Mouse (Mus musculus): Measurements from ENCODE around the gene Slc12a9. TPM values are rescaled to one million over a fixed set of nuclear protein-coding genes. Genes with fewer than 3 reads are reported as not detected.

Gene Slc12a9
- polyA plus RNA-seq, 1 experiment from 2014 or later: 11.6 TPM

- peak overlapping the region; percentile 70 for H3K9ac ChIP-seq (ENCODE audit: low read length)
- H3K4me2 ChIP-seq (ENCODE audit: low read depth, low read length): peak overlapping the region; percentile 62
- H3K36me3 ChIP-seq (ENCODE audit: control insufficient read depth, insufficient read depth, low read length): no peaks in the 10 kb centered on the region
- WGBS: 1% methylated on average over 33 of the region's 33 CpGs
- no peaks in the 10 kb centered on the region for H3K27me3 ChIP-seq (ENCODE audit: control insufficient read depth, insufficient read depth, low read depth, low read length)
- ATAC-seq (ENCODE audit: low read depth): peak; percentile 44
- H3K9me3 ChIP-seq (ENCODE audit: control insufficient read depth, low read length): no peaks in the 10 kb centered on the region
- peak overlapping the region; percentile 99 for H3K27ac ChIP-seq (ENCODE audit: low read length)
- H3K4me3 ChIP-seq (ENCODE audit: low read length): peak overlapping the region; percentile 90
- H3K4me1 ChIP-seq (replicated peaks; ENCODE audit: control insufficient read depth, insufficient read depth, low read length): peaks cover 50% of the 10 kb centered on the region
Measured at GRCm38 (mm10) chr5:137348482-137349383, 15.3 kb upstream of the Slc12a9 start.

- no peaks in the 10 kb centered on the region for H3K27me3 ChIP-seq (ENCODE audit: control insufficient read depth, insufficient read depth, low read depth, low read length)
- H3K9ac ChIP-seq (ENCODE audit: low read length): peak overlapping the region; percentile 70
- H3K4me2 ChIP-seq (ENCODE audit: low read depth, low read length): peak overlapping the region; percentile 62
- no peaks in the 10 kb centered on the region for H3K9me3 ChIP-seq (ENCODE audit: control insufficient read depth, low read length)
- WGBS: 5% methylated on average over 7 of the region's 7 CpGs
- no peaks in the 10 kb centered on the region for H3K36me3 ChIP-seq (ENCODE audit: control insufficient read depth, insufficient read depth, low read length)
- peak overlapping the region; percentile 99 for H3K27ac ChIP-seq (ENCODE audit: low read length)
- no peak for ATAC-seq (ENCODE audit: low read depth)
- peaks cover 46% of the 10 kb centered on the region for H3K4me1 ChIP-seq (replicated peaks; ENCODE audit: control insufficient read depth, insufficient read depth, low read length)
- H3K4me3 ChIP-seq (ENCODE audit: low read length): peak overlapping the region; percentile 90; the same call in 1 of the 2 replicates
Measured at GRCm38 (mm10) chr5:137347856-137348255, 14.5 kb upstream of the Slc12a9 start.

- H3K27ac ChIP-seq (ENCODE audit: low read length): peak overlapping the region; percentile 87
Measured at GRCm38 (mm10) chr5:137346983-137347382, 13.6 kb upstream of the Slc12a9 start.

GRCm38 (mm10) chr5:137346388-137346787, 13.0 kb upstream of the Slc12a9 start:
- Histone ChIP-seq H3K9ac (ENCODE audit: low read length) (no peak overlapping the region), H3K36me3 (ENCODE audit: control insufficient read depth, insufficient read depth, low read length) (no peaks in the 10 kb centered on the region), H3K4me2 (ENCODE audit: low read depth, low read length) (peak overlapping the region; percentile 36; the same call in 1 of the 2 replicates), H3K9me3 (ENCODE audit: control insufficient read depth, low read length) (no peaks in the 10 kb centered on the region), H3K27me3 (ENCODE audit: control insufficient read depth, insufficient read depth, low read depth, low read length) (no peaks in the 10 kb centered on the region), H3K27ac (ENCODE audit: low read length) (peak overlapping the region; percentile 87), H3K4me1 (replicated peaks; ENCODE audit: control insufficient read depth, insufficient read depth, low read length) (peaks cover 37% of the 10 kb centered on the region), H3K4me3 (ENCODE audit: low read length) (no peak overlapping the region)
- no peak for ATAC-seq (ENCODE audit: low read depth)
- WGBS: 34% methylated on average over 1 of the region's 1 CpGs

More at GRCm38 (mm10) chr5:137346983-137347382, 13.6 kb upstream of the Slc12a9 start:
- no peak overlapping the region for H3K4me3 ChIP-seq (ENCODE audit: low read length)
- ATAC-seq (ENCODE audit: low read depth): no peak
- no peak overlapping the region for H3K9ac ChIP-seq (ENCODE audit: low read length)
- 59% methylated on average over 4 of the region's 4 CpGs for WGBS
- peaks cover 40% of the 10 kb centered on the region for H3K4me1 ChIP-seq (replicated peaks; ENCODE audit: control insufficient read depth, insufficient read depth, low read length)
- no peaks in the 10 kb centered on the region for H3K36me3 ChIP-seq (ENCODE audit: control insufficient read depth, insufficient read depth, low read length)
- no peak overlapping the region for H3K4me2 ChIP-seq (ENCODE audit: low read depth, low read length)
- H3K9me3 ChIP-seq (ENCODE audit: control insufficient read depth, low read length): no peaks in the 10 kb centered on the region
- no peaks in the 10 kb centered on the region for H3K27me3 ChIP-seq (ENCODE audit: control insufficient read depth, insufficient read depth, low read depth, low read length)

GRCm38 (mm10) chr5:137345821-137346220, 12.4 kb upstream of the Slc12a9 start:
- no peaks in the 10 kb centered on the region for H3K9me3 ChIP-seq (ENCODE audit: control insufficient read depth, low read length)
- peak overlapping the region; percentile 87 for H3K27ac ChIP-seq (ENCODE audit: low read length)
- H3K9ac ChIP-seq (ENCODE audit: low read length): 0 out of 2 replicates have a peak overlapping the region, but pooled peaks have one; percentile 5
- peak overlapping the region; percentile 36 for H3K4me2 ChIP-seq (ENCODE audit: low read depth, low read length)
- 7% methylated on average over 9 of the region's 9 CpGs for WGBS
- H3K4me3 ChIP-seq (ENCODE audit: low read length): peak overlapping the region; percentile 19; the same call in 1 of the 2 replicates
- no peaks in the 10 kb centered on the region for H3K27me3 ChIP-seq (ENCODE audit: control insufficient read depth, insufficient read depth, low read depth, low read length)
- no peaks in the 10 kb centered on the region for H3K36me3 ChIP-seq (ENCODE audit: control insufficient read depth, insufficient read depth, low read length)
- ATAC-seq (ENCODE audit: low read depth): peak; percentile 9; the same call in 1 of the 2 replicates
- peaks cover 37% of the 10 kb centered on the region for H3K4me1 ChIP-seq (replicated peaks; ENCODE audit: control insufficient read depth, insufficient read depth, low read length)

DNA sequence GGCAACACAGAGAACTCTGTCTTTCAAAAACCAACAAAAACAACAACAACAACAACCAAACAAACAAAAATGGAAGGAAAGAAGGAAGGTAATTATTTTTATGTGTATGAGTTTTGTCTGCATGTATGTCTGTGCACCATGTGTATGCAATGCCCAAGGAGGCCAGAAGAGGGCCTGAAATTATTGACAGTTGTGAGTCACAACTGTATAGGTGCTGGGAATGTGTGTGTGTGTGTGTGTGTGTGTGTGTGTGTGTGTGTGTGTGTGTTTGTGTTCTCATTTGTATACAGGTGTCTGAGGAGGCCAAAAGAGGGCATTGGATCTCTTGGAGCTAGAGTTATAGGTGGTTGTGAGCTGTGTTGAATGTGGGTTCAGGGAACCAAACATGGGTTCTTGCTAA, 10.5 kb upstream of the Slc12a9 start:
- Histone ChIP-seq H3K4me1 (replicated peaks; ENCODE audit: control insufficient read depth, insufficient read depth, low read length) (peaks cover 46% of the 10 kb centered on the region), H3K9ac (ENCODE audit: low read length) (no peak overlapping the region), H3K9me3 (ENCODE audit: control insufficient read depth, low read length) (no peaks in the 10 kb centered on the region), H3K27me3 (ENCODE audit: control insufficient read depth, insufficient read depth, low read depth, low read length) (no peaks in the 10 kb centered on the region), H3K27ac (ENCODE audit: low read length) (no peak overlapping the region), H3K4me3 (ENCODE audit: low read length) (no peak overlapping the region), H3K4me2 (ENCODE audit: low read depth, low read length) (no peak overlapping the region), H3K36me3 (ENCODE audit: control insufficient read depth, insufficient read depth, low read length) (no peaks in the 10 kb centered on the region)
- ATAC-seq (ENCODE audit: low read depth): no peak

GRCm38 (mm10) chr5:137343412-137343811, 10.0 kb upstream of the Slc12a9 start:
- peak overlapping the region; percentile 80 for H3K27ac ChIP-seq (ENCODE audit: low read length)
- no peak overlapping the region for H3K4me3 ChIP-seq (ENCODE audit: low read length)
- ATAC-seq (ENCODE audit: low read depth): no peak
- no peaks in the 10 kb centered on the region for H3K36me3 ChIP-seq (ENCODE audit: control insufficient read depth, insufficient read depth, low read length)
- H3K9ac ChIP-seq (ENCODE audit: low read length): no peak overlapping the region
- no peak overlapping the region for H3K4me2 ChIP-seq (ENCODE audit: low read depth, low read length)
- H3K9me3 ChIP-seq (ENCODE audit: control insufficient read depth, low read length): no peaks in the 10 kb centered on the region
- WGBS: 89% methylated on average over 5 of the region's 5 CpGs
- no peaks in the 10 kb centered on the region for H3K27me3 ChIP-seq (ENCODE audit: control insufficient read depth, insufficient read depth, low read depth, low read length)
- peaks cover 42% of the 10 kb centered on the region for H3K4me1 ChIP-seq (replicated peaks; ENCODE audit: control insufficient read depth, insufficient read depth, low read length)

DNA sequence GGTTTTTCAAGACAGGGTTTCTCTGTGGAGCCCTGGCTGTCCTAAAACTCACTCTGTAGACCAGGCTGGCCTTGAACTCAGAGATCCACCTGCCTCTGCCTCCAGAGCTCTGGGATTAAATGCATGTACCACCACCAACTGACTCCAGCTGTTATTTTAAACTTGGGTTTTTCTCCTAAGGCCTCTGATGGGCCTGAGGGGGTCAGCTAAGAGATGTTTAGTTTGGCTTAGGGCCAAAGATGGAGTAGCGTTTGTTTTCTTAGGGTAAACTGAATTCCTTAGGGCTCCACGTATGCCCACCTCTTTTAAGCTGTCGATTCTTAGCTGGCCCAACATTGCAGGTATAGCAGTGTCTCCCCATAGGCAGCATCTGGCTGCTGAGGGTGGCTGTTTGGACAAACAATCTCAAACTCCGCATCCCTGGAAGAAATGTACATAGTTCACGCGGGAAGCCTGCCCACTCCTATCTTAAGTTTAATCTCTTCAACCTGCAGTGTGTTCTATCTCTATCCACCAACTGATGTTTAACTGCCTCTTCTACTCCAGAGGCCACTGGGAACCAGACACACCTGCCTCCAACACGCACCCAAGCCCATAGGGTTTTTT, 9.1 kb upstream of the Slc12a9 start:
- ATAC-seq (ENCODE audit: low read depth): no peak
- Histone ChIP-seq H3K4me3 (ENCODE audit: low read length) (no peak overlapping the region), H3K36me3 (ENCODE audit: control insufficient read depth, insufficient read depth, low read length) (no peaks in the 10 kb centered on the region), H3K27ac (ENCODE audit: low read length) (peak overlapping the region; percentile 80), H3K4me1 (replicated peaks; ENCODE audit: control insufficient read depth, insufficient read depth, low read length) (peaks cover 40% of the 10 kb centered on the region), H3K27me3 (ENCODE audit: control insufficient read depth, insufficient read depth, low read depth, low read length) (no peaks in the 10 kb centered on the region), H3K9me3 (ENCODE audit: control insufficient read depth, low read length) (no peaks in the 10 kb centered on the region), H3K9ac (ENCODE audit: low read length) (no peak overlapping the region), H3K4me2 (ENCODE audit: low read depth, low read length) (no peak overlapping the region)
- WGBS: 29% methylated on average over 7 of the region's 7 CpGs

DNA sequence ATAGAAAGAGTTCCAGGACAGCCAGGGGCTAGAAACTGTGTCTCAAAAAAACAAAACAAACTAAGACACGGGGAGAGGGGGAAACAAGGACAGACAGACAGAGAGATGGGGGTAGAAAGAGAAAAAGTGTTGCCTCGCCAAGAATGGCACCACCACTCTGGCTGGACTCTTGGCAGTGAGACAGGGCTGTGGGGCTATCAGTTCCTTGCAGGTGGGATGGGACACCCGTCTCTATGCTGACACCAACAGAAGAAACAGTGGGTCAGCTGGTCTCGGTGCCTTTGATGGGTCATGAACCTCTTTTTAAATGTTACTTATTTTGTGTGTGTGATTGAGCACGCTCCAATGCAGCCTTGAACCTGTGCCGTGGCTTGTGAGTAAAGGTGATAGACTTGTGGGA, 6.8 kb upstream of the Slc12a9 start:
- Histone ChIP-seq H3K4me2 (ENCODE audit: low read depth, low read length) (no peak overlapping the region), H3K36me3 (ENCODE audit: control insufficient read depth, insufficient read depth, low read length) (no peaks in the 10 kb centered on the region), H3K9ac (ENCODE audit: low read length) (no peak overlapping the region), H3K4me3 (ENCODE audit: low read length) (no peak overlapping the region), H3K9me3 (ENCODE audit: control insufficient read depth, low read length) (no peaks in the 10 kb centered on the region), H3K27me3 (ENCODE audit: control insufficient read depth, insufficient read depth, low read depth, low read length) (no peaks in the 10 kb centered on the region), H3K27ac (ENCODE audit: low read length) (peak overlapping the region; percentile 93), H3K4me1 (replicated peaks; ENCODE audit: control insufficient read depth, insufficient read depth, low read length) (peaks cover 24% of the 10 kb centered on the region)
- ATAC-seq (ENCODE audit: low read depth): no peak
- 68% methylated on average over 6 of the region's 6 CpGs for WGBS

All from lung, embryonic 16.5 days (tissue).